Mouse (Mus musculus): ENCODE data around the gene Fndc7. TPM values are rescaled to one million over a fixed set of nuclear protein-coding genes. Genes with fewer than 3 reads are reported as not detected.
"Not testable (repeated sequence)": the region's sequence is repeated elsewhere in the genome, so short reads cannot be mapped to it uniquely, and the experiment has no call there.

The Fndc7 gene
- polyA plus RNA-seq, 1 experiment from 2014 or later, result 0.05 TPM

DNA sequence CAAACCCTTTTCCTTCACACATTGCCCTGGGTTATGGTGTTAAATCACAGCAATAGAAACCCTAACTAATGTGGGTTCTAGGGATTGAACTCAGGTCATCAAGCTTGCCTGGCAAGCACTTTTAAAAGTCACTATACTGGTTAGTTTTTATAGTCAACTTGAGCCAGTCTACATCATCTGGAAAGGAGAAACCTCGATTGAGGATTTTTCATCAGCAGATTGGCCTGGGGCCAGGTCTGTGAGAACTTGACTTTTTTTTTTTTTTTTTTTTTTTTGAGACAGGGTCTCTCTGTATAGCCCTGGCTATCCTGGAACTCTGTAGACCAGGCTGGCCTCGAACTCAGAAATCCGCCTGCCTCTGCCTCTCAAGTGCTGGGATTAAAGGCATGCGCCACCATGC, 27.5 kb downstream of the Fndc7 start:
- not testable (repeated sequence) for ATAC-seq; H3K4me3 ChIP-seq (ENCODE audit: low read length); H3K4me1 ChIP-seq (ENCODE audit: control insufficient read depth, insufficient read depth, low read depth, low read length); H3K4me2 ChIP-seq (ENCODE audit: low read length); H3K27ac ChIP-seq (ENCODE audit: low read depth, low read length); H3K9ac ChIP-seq (ENCODE audit: low read depth, low read length); H3K27me3 ChIP-seq (replicated peaks; ENCODE audit: control insufficient read depth, insufficient read depth, low read length); H3K36me3 ChIP-seq (ENCODE audit: control insufficient read depth, insufficient read depth, low read length); H3K9me3 ChIP-seq (ENCODE audit: control insufficient read depth, low read length)
- 87% methylated on average over 4 of the region's 4 CpGs for WGBS

GRCm38 (mm10) chr3:108860786-108861185, 29.0 kb downstream of the Fndc7 start:
- Histone ChIP-seq H3K4me3 (ENCODE audit: low read length) (no peak overlapping the region), H3K27ac (ENCODE audit: low read depth, low read length) (no peak overlapping the region), H3K36me3 (ENCODE audit: control insufficient read depth, insufficient read depth, low read length) (no peaks in the 10 kb centered on the region), H3K4me2 (ENCODE audit: low read length) (no peak overlapping the region), H3K27me3 (replicated peaks; ENCODE audit: control insufficient read depth, insufficient read depth, low read length) (no peaks in the 10 kb centered on the region), H3K4me1 (ENCODE audit: control insufficient read depth, insufficient read depth, low read depth, low read length) (peaks cover 10% of the 10 kb centered on the region), H3K9ac (ENCODE audit: low read depth, low read length) (no peak overlapping the region), H3K9me3 (ENCODE audit: control insufficient read depth, low read length) (no peaks in the 10 kb centered on the region)
- ATAC-seq, result no peak
- 73% methylated on average over 2 of the region's 2 CpGs for WGBS

DNA sequence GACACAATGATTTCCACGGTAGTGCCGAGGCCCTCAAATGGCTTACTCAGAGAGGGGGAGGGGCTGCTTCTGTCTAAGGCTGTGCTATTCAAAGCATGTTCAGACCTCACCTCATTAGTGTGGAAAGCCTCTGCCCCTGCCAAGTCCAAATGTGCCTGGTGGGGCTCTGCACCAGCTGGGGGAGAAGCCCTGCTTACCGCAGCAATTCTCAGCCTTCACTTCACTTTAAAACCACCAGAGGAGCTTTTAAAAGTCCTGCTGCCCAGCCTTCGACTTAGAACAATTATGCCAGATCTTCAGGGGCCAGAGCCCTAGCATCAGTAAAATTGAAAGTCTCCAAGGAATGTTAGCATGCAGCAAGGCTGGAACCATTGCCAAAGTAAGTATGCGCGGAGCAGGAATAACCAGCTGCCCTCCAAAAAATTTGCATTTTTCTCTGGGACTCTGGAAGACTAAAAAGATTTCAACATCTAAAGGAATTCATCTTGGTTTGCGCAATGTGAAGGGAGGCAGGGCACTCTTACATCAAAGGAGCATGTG, 31.5 kb downstream of the Fndc7 start:
- Histone ChIP-seq H3K4me3 (ENCODE audit: low read length) (no peak overlapping the region), H3K4me2 (ENCODE audit: low read length) (peak overlapping the region; percentile 10; the same call in 1 of the 2 replicates), H3K9ac (ENCODE audit: low read depth, low read length) (no peak overlapping the region), H3K36me3 (ENCODE audit: control insufficient read depth, insufficient read depth, low read length) (no peaks in the 10 kb centered on the region), H3K9me3 (ENCODE audit: control insufficient read depth, low read length) (no peaks in the 10 kb centered on the region), H3K4me1 (ENCODE audit: control insufficient read depth, insufficient read depth, low read depth, low read length) (peaks cover 10% of the 10 kb centered on the region), H3K27ac (ENCODE audit: low read depth, low read length) (peak overlapping the region; percentile 55), H3K27me3 (replicated peaks; ENCODE audit: control insufficient read depth, insufficient read depth, low read length) (no peaks in the 10 kb centered on the region)
- 23% methylated on average over 7 of the region's 7 CpGs for WGBS
- peak; percentile 83 for ATAC-seq

- H3K4me2 ChIP-seq (ENCODE audit: low read length), result no peak overlapping the region
- H3K36me3 ChIP-seq (ENCODE audit: control insufficient read depth, insufficient read depth, low read length), result no peaks in the 10 kb centered on the region
- H3K4me1 ChIP-seq (ENCODE audit: control insufficient read depth, insufficient read depth, low read depth, low read length), result peaks cover 10% of the 10 kb centered on the region
- no peaks in the 10 kb centered on the region for H3K9me3 ChIP-seq (ENCODE audit: control insufficient read depth, low read length)
- no peak for ATAC-seq
- H3K4me3 ChIP-seq (ENCODE audit: low read length), result no peak overlapping the region
- WGBS, result 81% methylated on average over 1 of the region's 1 CpGs
- no peaks in the 10 kb centered on the region for H3K27me3 ChIP-seq (replicated peaks; ENCODE audit: control insufficient read depth, insufficient read depth, low read length)
- no peak overlapping the region for H3K9ac ChIP-seq (ENCODE audit: low read depth, low read length)
- H3K27ac ChIP-seq (ENCODE audit: low read depth, low read length), result no peak overlapping the region
Observed at GRCm38 (mm10) chr3:108857714-108858113, 32.1 kb downstream of the Fndc7 start.

GRCm38 (mm10) chr3:108857124-108857470, 32.7 kb downstream of the Fndc7 start:
- Histone ChIP-seq H3K4me3 (ENCODE audit: low read length) (no peak overlapping the region), H3K27me3 (replicated peaks; ENCODE audit: control insufficient read depth, insufficient read depth, low read length) (no peaks in the 10 kb centered on the region), H3K36me3 (ENCODE audit: control insufficient read depth, insufficient read depth, low read length) (no peaks in the 10 kb centered on the region), H3K4me2 (ENCODE audit: low read length) (no peak overlapping the region), H3K9me3 (ENCODE audit: control insufficient read depth, low read length) (no peaks in the 10 kb centered on the region), H3K4me1 (ENCODE audit: control insufficient read depth, insufficient read depth, low read depth, low read length) (peaks cover 14% of the 10 kb centered on the region), H3K27ac (ENCODE audit: low read depth, low read length) (no peak overlapping the region), H3K9ac (ENCODE audit: low read depth, low read length) (no peak overlapping the region)
- ATAC-seq, result no peak
- 27% methylated on average over 3 of the region's 3 CpGs for WGBS

GRCm38 (mm10) chr3:108856386-108857123, 33.3 kb downstream of the Fndc7 start:
- Histone ChIP-seq H3K9me3 (ENCODE audit: control insufficient read depth, low read length) (no peaks in the 10 kb centered on the region), H3K4me2 (ENCODE audit: low read length) (no peak overlapping the region), H3K27ac (ENCODE audit: low read depth, low read length) (no peak overlapping the region), H3K4me3 (ENCODE audit: low read length) (no peak overlapping the region), H3K4me1 (ENCODE audit: control insufficient read depth, insufficient read depth, low read depth, low read length) (peaks cover 16% of the 10 kb centered on the region), H3K27me3 (replicated peaks; ENCODE audit: control insufficient read depth, insufficient read depth, low read length) (no peaks in the 10 kb centered on the region), H3K9ac (ENCODE audit: low read depth, low read length) (no peak overlapping the region), H3K36me3 (ENCODE audit: control insufficient read depth, insufficient read depth, low read length) (no peaks in the 10 kb centered on the region)
- ATAC-seq, result peak; percentile 17; the same call in 1 of the 2 replicates
- 42% methylated on average over 8 of the region's 8 CpGs for WGBS

GRCm38 (mm10) chr3:108855864-108856263, 33.9 kb downstream of the Fndc7 start:
- Histone ChIP-seq H3K9me3 (ENCODE audit: control insufficient read depth, low read length) (no peaks in the 10 kb centered on the region), H3K4me3 (ENCODE audit: low read length) (no peak overlapping the region), H3K4me1 (ENCODE audit: control insufficient read depth, insufficient read depth, low read depth, low read length) (peaks cover 16% of the 10 kb centered on the region), H3K4me2 (ENCODE audit: low read length) (no peak overlapping the region), H3K36me3 (ENCODE audit: control insufficient read depth, insufficient read depth, low read length) (no peaks in the 10 kb centered on the region), H3K27ac (ENCODE audit: low read depth, low read length) (no peak overlapping the region), H3K27me3 (replicated peaks; ENCODE audit: control insufficient read depth, insufficient read depth, low read length) (no peaks in the 10 kb centered on the region), H3K9ac (ENCODE audit: low read depth, low read length) (no peak overlapping the region)
- 61% methylated on average over 10 of the region's 10 CpGs for WGBS
- ATAC-seq, result peak; percentile 31; the same call in 1 of the 2 replicates

GRCm38 (mm10) chr3:108855371-108855770, 34.4 kb downstream of the Fndc7 start:
- H3K4me2 ChIP-seq (ENCODE audit: low read length), result 0 out of 2 replicates have a peak overlapping the region, but pooled peaks have one; percentile 13
- WGBS, result 39% methylated on average over 12 of the region's 12 CpGs
- no peak overlapping the region for H3K4me3 ChIP-seq (ENCODE audit: low read length)
- H3K27me3 ChIP-seq (replicated peaks; ENCODE audit: control insufficient read depth, insufficient read depth, low read length), result no peaks in the 10 kb centered on the region
- peak overlapping the region; percentile 23; the same call in 1 of the 2 replicates for H3K27ac ChIP-seq (ENCODE audit: low read depth, low read length)
- no peaks in the 10 kb centered on the region for H3K36me3 ChIP-seq (ENCODE audit: control insufficient read depth, insufficient read depth, low read length)
- H3K4me1 ChIP-seq (ENCODE audit: control insufficient read depth, insufficient read depth, low read depth, low read length), result peaks cover 16% of the 10 kb centered on the region
- peak overlapping the region; percentile 39 for H3K9ac ChIP-seq (ENCODE audit: low read depth, low read length)
- peak; percentile 38; the same call in 1 of the 2 replicates for ATAC-seq
- H3K9me3 ChIP-seq (ENCODE audit: control insufficient read depth, low read length), result no peaks in the 10 kb centered on the region

GRCm38 (mm10) chr3:108853266-108853665, 36.5 kb downstream of the Fndc7 start:
- Histone ChIP-seq H3K9me3 (ENCODE audit: control insufficient read depth, low read length) (no peaks in the 10 kb centered on the region), H3K27me3 (replicated peaks; ENCODE audit: control insufficient read depth, insufficient read depth, low read length) (no peaks in the 10 kb centered on the region), H3K36me3 (ENCODE audit: control insufficient read depth, insufficient read depth, low read length) (no peaks in the 10 kb centered on the region), H3K9ac (ENCODE audit: low read depth, low read length) (no peak overlapping the region), H3K4me3 (ENCODE audit: low read length) (no peak overlapping the region), H3K27ac (ENCODE audit: low read depth, low read length) (no peak overlapping the region), H3K4me2 (ENCODE audit: low read length) (no peak overlapping the region), H3K4me1 (ENCODE audit: control insufficient read depth, insufficient read depth, low read depth, low read length) (peaks cover 12% of the 10 kb centered on the region)
- WGBS, result 76% methylated on average over 1 of the region's 1 CpGs
- no peak for ATAC-seq

All from hindbrain, embryonic 16.5 days (tissue).